Mouse (Mus musculus) lung, postnatal 0 days (tissue): Measurements from ENCODE around the gene Afap1.

Source experiments
- CTCF ChIP-seq: IDR thresholded peaks from 2 replicates; pipeline ENCODE4 v1.5.1; 2016; ENCODE audit warnings: antibody characterized with exemption, mild to moderate bottlenecking
- EP300 ChIP-seq: IDR thresholded peaks from 2 replicates; pipeline ENCODE4 v1.6.1; 2016; ENCODE audit warnings: antibody characterized with exemption, mild to moderate bottlenecking, control low read depth

DNA sequence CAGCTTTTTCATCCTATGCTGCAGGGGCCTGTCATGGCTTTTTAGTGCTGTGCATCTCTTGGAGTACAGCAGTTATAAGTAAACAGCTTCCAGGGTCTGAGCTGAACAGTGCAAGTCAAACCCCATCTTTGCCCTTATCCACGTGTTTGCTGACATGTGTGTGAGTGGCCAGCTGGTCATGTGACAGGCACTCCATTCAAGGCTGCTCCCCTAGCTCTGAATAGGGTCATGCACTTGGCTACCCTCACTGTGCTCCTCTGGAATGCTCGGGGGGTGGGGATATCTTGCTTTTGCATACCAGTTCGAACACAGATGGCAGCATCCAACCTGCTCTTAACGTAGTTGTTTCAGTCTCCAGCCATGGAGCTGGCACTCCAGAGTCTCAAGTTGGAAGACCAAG lies 19.7 kb upstream of the Afap1 start:
- TF ChIP-seq EP300 (no peak), CTCF (no peak)
